Mouse (Mus musculus): Measurements from ENCODE around the gene Lgr5. TPM values are rescaled to one million over a fixed set of nuclear protein-coding genes. Genes with fewer than 3 reads are reported as not detected.

Lgr5 gene
- not detected in 2 replicates for polyA plus RNA-seq (2012)

GRCm38 (mm10) chr10:115587301-115587969 lies at the start of gene Lgr5:
Lgr5 (minus strand) TSS chr10:115587780.
- no peak for TF ChIP-seq GATA1 (IDR thresholded peaks at IDR 0.05; ENCODE audit: low read length)

- no peak for TF ChIP-seq GATA1 (IDR thresholded peaks at IDR 0.05; ENCODE audit: low read length)
Measured at GRCm38 (mm10) chr10:115626678-115627077, 39.1 kb upstream of the Lgr5 start.

- no peak for TF ChIP-seq GATA1 (IDR thresholded peaks at IDR 0.05; ENCODE audit: low read length)
Measured at GRCm38 (mm10) chr10:115624957-115625356, 37.4 kb upstream of the Lgr5 start.

GRCm38 (mm10) chr10:115623956-115624671 lies 36.5 kb upstream of the Lgr5 start:
- TF ChIP-seq GATA1 (IDR thresholded peaks at IDR 0.05; ENCODE audit: low read length), result no peak

DNA sequence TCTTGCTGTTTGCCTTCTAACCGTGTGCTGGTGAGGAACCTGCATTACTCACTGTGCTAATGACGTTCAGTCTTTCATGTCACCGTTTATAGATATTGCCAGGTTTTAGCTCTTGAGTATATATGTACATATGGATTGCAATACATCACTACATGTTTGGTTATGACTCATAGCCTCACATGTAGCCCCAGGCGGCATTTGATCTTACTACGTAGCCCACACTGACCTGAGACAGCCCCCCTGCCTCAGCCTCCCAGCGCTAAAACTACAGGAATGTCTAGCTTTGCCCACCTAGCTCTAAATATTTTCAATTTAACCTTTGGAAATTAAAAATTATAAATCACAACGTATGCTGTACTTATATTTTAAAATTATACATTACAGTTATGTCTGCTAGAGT lies 35.9 kb upstream of the Lgr5 start:
- TF ChIP-seq GATA1 (IDR thresholded peaks at IDR 0.05; ENCODE audit: low read length), result no peak

DNA sequence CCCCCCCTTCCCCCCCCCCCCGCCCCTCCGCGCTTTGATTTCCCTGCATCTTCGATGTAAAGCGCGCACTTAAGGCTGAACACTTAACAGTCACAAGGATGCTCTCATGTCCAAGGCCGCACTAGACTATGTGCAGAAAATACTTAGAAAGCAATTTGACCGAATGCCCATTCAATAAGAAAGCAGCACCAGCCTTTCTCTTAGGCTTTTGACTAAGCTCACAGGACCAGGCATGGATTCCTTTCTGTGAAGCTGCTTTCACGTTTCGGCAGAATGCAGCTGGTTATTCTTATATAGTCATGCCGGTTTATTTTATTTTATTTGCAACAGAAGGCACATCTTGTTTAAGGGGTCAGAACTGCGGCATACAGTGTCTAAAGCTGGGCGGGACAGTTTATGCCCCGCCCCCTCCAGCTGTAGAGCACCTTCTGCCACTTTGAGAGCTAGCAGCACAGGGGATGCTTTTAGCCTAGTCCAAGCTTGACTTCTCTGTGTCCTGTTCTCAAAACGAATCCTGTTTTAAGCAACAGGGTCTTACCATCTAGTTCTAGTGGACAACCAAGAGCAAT lies 30.8 kb upstream of the Lgr5 start:
- TF ChIP-seq GATA1 (IDR thresholded peaks at IDR 0.05; ENCODE audit: low read length), result no peak

- no peak for TF ChIP-seq GATA1 (IDR thresholded peaks at IDR 0.05; ENCODE audit: low read length)
Measured at GRCm38 (mm10) chr10:115617456-115618287, 30.1 kb upstream of the Lgr5 start.

- no peak for TF ChIP-seq GATA1 (IDR thresholded peaks at IDR 0.05; ENCODE audit: low read length)
Measured at GRCm38 (mm10) chr10:115595748-115596147, 8.2 kb upstream of the Lgr5 start.

DNA sequence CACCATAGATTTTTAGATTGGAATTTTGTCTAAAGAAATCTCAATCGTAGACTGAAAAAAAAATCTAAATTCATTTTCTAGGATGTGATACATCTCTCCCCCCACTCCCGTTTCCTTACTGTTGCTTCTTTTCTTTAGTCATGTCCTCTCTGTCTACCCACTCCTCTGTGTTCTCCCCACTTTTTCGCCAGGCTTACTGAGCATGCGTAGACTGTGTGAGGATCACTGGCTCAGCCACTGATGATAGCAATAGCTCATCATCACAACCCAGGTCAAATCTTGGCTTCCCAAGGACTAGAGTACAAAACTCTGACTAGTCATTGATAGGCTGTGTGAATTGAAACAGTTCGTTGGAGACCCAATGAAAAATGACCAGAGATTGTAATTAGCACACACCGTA lies 6.1 kb upstream of the Lgr5 start:
- no peak for TF ChIP-seq GATA1 (IDR thresholded peaks at IDR 0.05; ENCODE audit: low read length)

- TF ChIP-seq GATA1 (IDR thresholded peaks at IDR 0.05; ENCODE audit: low read length), result no peak
Measured at GRCm38 (mm10) chr10:115593221-115593620, 5.6 kb upstream of the Lgr5 start.

DNA sequence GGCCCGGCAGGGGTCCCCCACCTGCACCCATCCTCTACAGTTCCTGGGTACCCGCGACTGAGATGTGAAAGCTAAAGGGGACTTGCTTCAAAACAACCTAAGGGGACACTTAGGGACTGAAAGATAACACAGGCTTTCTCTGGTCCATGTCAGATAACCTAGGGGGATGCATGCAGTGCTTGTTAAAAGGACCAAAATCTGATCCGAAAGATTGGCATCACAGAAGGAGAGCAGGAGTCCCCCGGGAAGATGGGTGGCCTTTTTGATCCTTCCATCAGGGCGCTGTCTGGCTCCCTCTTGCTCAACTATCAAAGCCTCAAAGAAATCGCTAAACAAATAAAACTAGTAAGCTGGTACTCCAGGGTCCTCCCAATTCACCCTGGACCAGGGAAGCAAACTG lies 399 bp upstream of the Lgr5 start:
- TF ChIP-seq GATA1 (IDR thresholded peaks at IDR 0.05; ENCODE audit: low read length), result no peak

DNA sequence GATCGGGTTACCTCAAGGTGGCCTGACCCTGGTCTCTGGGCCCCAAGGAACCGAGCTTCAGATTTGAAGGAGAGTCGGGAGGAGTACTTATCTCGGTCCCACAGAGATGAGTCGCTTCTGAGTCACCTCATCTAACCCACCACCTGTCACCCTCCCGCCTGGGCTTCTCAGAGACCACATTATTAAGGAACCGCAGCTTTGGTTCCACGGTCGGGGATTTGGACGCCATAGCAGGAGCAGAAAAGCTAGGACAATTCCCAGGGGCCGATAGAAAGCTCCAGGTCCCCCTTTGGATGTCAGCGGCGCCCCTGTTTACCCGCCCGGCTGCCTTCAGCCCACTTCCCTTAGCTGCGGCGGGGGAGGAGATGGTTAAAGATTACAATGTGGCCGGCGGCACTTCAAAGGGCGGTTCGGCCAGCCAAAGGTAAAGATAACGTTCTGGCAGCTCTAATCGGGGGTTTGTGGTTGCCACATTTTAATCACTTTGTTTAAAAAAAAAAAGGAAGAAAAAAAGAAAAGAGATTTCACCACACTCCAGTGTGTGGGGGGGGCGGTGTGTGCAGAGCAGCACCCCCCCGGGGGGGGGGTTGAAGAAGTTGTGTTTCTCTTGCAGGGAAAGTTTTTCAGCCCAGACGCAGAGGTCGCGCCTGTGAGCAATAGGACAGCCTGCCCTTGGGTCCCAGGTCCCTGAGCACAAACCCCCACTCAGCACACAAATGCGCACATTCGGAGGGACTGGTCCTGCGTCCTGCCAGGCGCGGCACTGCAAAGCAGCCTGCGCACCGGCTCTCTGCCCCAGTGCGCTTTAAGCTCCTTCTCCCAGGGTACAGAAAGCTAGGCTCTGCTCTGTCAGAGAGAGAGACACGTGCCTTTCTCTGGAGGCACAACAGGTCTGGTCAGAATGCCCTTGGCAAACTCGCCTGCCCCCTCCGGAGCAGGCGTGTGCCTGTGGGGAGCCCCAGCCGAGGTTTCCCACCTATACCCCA lies 1.0 kb downstream of the Lgr5 start:
- no peak for TF ChIP-seq GATA1 (IDR thresholded peaks at IDR 0.05; ENCODE audit: low read length)

GRCm38 (mm10) chr10:115585491-115586245 lies 1.9 kb downstream of the Lgr5 start:
- TF ChIP-seq GATA1 (IDR thresholded peaks at IDR 0.05; ENCODE audit: low read length), result no peak

DNA sequence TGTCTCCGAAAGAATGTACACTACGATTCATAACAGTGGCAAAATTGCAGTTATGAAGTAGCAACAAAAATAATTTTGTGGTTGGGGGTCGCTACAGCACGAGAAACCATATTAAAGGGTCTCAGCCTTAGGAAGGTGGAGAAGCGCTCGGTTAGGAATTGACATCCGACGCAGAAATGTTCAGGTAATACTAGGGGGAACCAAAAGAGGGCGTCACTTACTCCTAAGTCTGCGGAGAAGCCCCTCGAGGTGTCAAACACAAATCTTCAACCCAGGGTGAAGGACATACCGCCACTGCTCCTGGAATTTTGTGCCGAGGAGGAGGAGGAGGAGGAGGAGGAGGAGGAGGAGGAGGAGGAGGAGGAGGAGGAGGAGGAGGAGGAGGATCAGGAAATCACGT lies 2.9 kb downstream of the Lgr5 start:
- TF ChIP-seq GATA1 (IDR thresholded peaks at IDR 0.05; ENCODE audit: low read length), result no peak

Data from G1E-ER4 (cell line).